Mouse (Mus musculus): Measurements from ENCODE around the gene Dlg2. TPM values are rescaled to one million over a fixed set of nuclear protein-coding genes. Genes with fewer than 3 reads are reported as not detected.

Dlg2 gene
- polyA plus RNA-seq, 1 experiment = 0.01 TPM

DNA sequence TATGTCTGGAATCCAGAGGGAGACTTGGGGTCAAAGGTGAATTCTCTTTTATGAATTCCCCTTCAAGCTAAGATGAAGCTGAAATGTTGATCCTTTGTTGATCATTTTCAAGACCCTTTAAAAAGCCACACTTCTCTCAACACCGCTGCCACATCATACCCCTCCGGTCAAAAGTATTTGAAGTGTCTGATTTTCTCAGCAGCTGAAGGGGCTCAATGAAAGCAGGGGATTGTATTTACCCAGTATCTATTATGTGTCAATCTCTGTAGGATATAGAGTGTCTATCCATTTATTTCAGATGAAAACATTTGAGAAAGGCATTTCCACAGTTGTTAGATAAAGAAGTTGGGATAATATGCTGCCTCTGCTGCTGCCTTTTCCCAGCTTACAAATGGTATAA, 1459.7 kb downstream of the Dlg2 start:
- H3ac ChIP-seq (ENCODE audit: control insufficient read depth, insufficient read length, low read depth) = no peak overlapping the region
- no peaks in the 10 kb centered on the region for H3K79me2 ChIP-seq (ENCODE audit: control insufficient read depth, insufficient read depth)
- H3K4me3 ChIP-seq (ENCODE audit: insufficient read depth, poor library complexity, severe bottlenecking) = no peak overlapping the region
- no peaks in the 10 kb centered on the region for H3K27me3 ChIP-seq (ENCODE audit: control insufficient read depth, insufficient read depth, insufficient read length)
- H3K36me3 ChIP-seq (ENCODE audit: control insufficient read depth, insufficient read depth) = no peaks in the 10 kb centered on the region
- no peak for TF ChIP-seq MAX (IDR thresholded peaks at IDR 0.05)
- H3K79me3 ChIP-seq (ENCODE audit: low read depth) = no peaks in the 10 kb centered on the region

DNA sequence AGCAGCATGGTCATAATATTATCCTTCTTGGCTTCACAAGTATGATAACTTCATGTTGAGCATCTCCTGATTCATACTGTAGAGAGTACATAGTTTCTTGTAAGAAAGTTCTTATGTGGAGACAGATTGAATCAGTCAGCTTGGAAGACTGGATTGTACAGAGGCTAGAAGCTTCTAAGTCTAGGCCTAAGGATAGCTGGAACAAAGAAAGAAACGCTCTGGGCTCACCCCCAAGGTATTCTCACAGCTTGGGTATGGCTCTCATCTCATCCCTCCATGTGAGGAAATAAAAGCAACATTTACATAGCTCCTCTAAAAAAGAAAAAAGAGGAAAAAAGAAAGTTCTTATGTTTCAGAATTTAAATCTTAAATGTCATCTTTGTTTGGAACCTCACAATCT, 1466.8 kb downstream of the Dlg2 start:
- Histone ChIP-seq H3K27me3 (ENCODE audit: control insufficient read depth, insufficient read depth, insufficient read length) (no peaks in the 10 kb centered on the region), H3K79me3 (ENCODE audit: low read depth) (no peaks in the 10 kb centered on the region), H3K36me3 (ENCODE audit: control insufficient read depth, insufficient read depth) (no peaks in the 10 kb centered on the region), H3K4me3 (ENCODE audit: insufficient read depth, poor library complexity, severe bottlenecking) (no peak overlapping the region), H3ac (ENCODE audit: control insufficient read depth, insufficient read length, low read depth) (no peak overlapping the region), H3K79me2 (ENCODE audit: control insufficient read depth, insufficient read depth) (no peaks in the 10 kb centered on the region)
- TF ChIP-seq CTCF (IDR thresholded peaks at IDR 0.05; ENCODE audit: control insufficient read depth, insufficient read depth, insufficient read length) = no peak
- TF ChIP-seq MYOD1 (IDR thresholded peaks at IDR 0.05; ENCODE audit: control insufficient read depth, insufficient read length, low read depth) = no peak
- TF ChIP-seq CEBPB (IDR thresholded peaks at IDR 0.05; ENCODE audit: low read depth) = no peak
- no peak for TF ChIP-seq USF1 (IDR thresholded peaks at IDR 0.05; ENCODE audit: low read depth)
- TF ChIP-seq FOSL1 (IDR thresholded peaks at IDR 0.05; ENCODE audit: insufficient read depth, low read length, poor library complexity, severe bottlenecking) = no peak
- no peak for TF ChIP-seq MAX (IDR thresholded peaks at IDR 0.05)
- TF ChIP-seq MYOG (IDR thresholded peaks at IDR 0.05; ENCODE audit: control insufficient read depth, extremely low read depth, insufficient read length) = no peak

DNA sequence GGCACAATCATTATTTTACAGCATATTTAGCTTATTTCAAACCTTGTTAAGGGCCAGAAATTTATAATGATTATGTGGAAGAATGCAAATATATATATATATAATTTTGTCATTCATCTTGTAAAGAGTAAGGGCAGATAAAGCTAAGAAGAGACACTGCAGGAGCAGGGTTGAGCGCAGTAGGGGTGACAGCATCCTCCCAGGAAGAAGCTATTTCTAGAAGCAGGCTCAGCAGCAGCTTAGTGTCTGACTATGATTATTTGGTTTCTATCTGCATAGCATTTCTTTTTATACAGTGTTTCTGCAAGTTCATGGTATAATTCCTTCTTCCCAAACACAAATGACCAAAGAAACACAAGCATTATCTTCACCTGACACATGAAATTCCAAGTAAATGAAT, 1479.1 kb downstream of the Dlg2 start:
- no peak overlapping the region for H3ac ChIP-seq (ENCODE audit: control insufficient read depth, insufficient read length, low read depth)
- no peaks in the 10 kb centered on the region for H3K79me3 ChIP-seq (ENCODE audit: low read depth)
- no peaks in the 10 kb centered on the region for H3K36me3 ChIP-seq (ENCODE audit: control insufficient read depth, insufficient read depth)
- no peaks in the 10 kb centered on the region for H3K79me2 ChIP-seq (ENCODE audit: control insufficient read depth, insufficient read depth)
- H3K4me3 ChIP-seq (ENCODE audit: insufficient read depth, poor library complexity, severe bottlenecking) = no peak overlapping the region
- H3K27me3 ChIP-seq (ENCODE audit: control insufficient read depth, insufficient read depth, insufficient read length) = no peaks in the 10 kb centered on the region
- TF ChIP-seq MAX (IDR thresholded peaks at IDR 0.05) (no peak), USF1 (IDR thresholded peaks at IDR 0.05; ENCODE audit: low read depth) (no peak), CTCF (IDR thresholded peaks at IDR 0.05; ENCODE audit: control insufficient read depth, insufficient read depth, insufficient read length) (no peak), CEBPB (IDR thresholded peaks at IDR 0.05; ENCODE audit: low read depth) (no peak), FOSL1 (IDR thresholded peaks at IDR 0.05; ENCODE audit: insufficient read depth, low read length, poor library complexity, severe bottlenecking) (no peak), MYOG (IDR thresholded peaks at IDR 0.05; ENCODE audit: control insufficient read depth, extremely low read depth, insufficient read length) (no peak), MYOD1 (IDR thresholded peaks at IDR 0.05; ENCODE audit: control insufficient read depth, insufficient read length, low read depth) (no peak)

DNA sequence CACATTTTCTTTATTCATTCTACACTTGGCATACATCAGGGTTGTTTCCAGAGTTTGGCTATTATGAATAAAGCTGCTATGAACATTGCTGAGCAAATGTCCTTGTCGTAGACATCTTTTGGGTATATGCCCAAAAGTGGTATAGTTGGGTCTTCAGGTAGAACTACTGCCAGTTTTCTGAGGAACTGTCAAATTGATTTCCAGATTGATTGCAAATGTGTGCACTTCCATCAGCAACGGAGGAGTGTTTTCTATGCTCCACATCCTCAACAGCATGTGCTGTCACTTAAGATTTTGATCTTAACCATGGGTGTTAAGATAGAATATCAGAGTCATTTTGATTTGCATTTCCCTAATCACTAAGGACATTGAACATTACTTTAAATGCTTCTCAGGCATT, 1486.5 kb downstream of the Dlg2 start:
- no peaks in the 10 kb centered on the region for H3K27me3 ChIP-seq (ENCODE audit: control insufficient read depth, insufficient read depth, insufficient read length)
- TF ChIP-seq CTCF (IDR thresholded peaks at IDR 0.05; ENCODE audit: control insufficient read depth, insufficient read depth, insufficient read length) (no peak), FOSL1 (IDR thresholded peaks at IDR 0.05; ENCODE audit: insufficient read depth, low read length, poor library complexity, severe bottlenecking) (no peak), MYOG (IDR thresholded peaks at IDR 0.05; ENCODE audit: control insufficient read depth, extremely low read depth, insufficient read length) (no peak), MYOD1 (IDR thresholded peaks at IDR 0.05; ENCODE audit: control insufficient read depth, insufficient read length, low read depth) (no peak), MAX (IDR thresholded peaks at IDR 0.05) (no peak), USF1 (IDR thresholded peaks at IDR 0.05; ENCODE audit: low read depth) (no peak), CEBPB (IDR thresholded peaks at IDR 0.05; ENCODE audit: low read depth) (no peak)
- H3ac ChIP-seq (ENCODE audit: control insufficient read depth, insufficient read length, low read depth) = no peak overlapping the region
- no peaks in the 10 kb centered on the region for H3K79me3 ChIP-seq (ENCODE audit: low read depth)
- no peak overlapping the region for H3K4me3 ChIP-seq (ENCODE audit: insufficient read depth, poor library complexity, severe bottlenecking)
- no peaks in the 10 kb centered on the region for H3K36me3 ChIP-seq (ENCODE audit: control insufficient read depth, insufficient read depth)
- H3K79me2 ChIP-seq (ENCODE audit: control insufficient read depth, insufficient read depth) = no peaks in the 10 kb centered on the region

DNA sequence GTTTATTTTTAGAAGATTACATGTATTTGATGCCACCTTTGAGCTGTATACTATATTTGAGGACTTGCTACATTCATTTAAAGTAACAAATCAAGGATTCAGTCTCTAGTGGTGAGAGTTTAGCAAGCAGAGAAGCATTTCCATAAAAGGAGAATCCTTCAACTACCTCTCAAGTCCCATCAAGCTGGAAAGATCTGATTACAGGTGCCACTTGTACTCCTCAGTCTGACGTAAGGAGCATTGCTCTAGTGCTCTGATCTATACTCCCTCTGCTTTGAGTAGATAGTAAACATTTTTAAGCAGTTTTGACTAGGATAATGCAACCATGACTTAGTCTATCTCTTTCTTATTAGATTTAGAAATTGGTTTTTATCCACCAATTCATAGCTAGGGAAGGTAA, 1496.5 kb downstream of the Dlg2 start:
- Histone ChIP-seq H3K4me3 (ENCODE audit: insufficient read depth, poor library complexity, severe bottlenecking) (no peak overlapping the region), H3K79me2 (ENCODE audit: control insufficient read depth, insufficient read depth) (no peaks in the 10 kb centered on the region), H3ac (ENCODE audit: control insufficient read depth, insufficient read length, low read depth) (no peak overlapping the region), H3K36me3 (ENCODE audit: control insufficient read depth, insufficient read depth) (no peaks in the 10 kb centered on the region), H3K27me3 (ENCODE audit: control insufficient read depth, insufficient read depth, insufficient read length) (no peaks in the 10 kb centered on the region), H3K79me3 (ENCODE audit: low read depth) (no peaks in the 10 kb centered on the region)
- TF ChIP-seq USF1 (IDR thresholded peaks at IDR 0.05; ENCODE audit: low read depth) (no peak), MYOD1 (IDR thresholded peaks at IDR 0.05; ENCODE audit: control insufficient read depth, insufficient read length, low read depth) (no peak), FOSL1 (IDR thresholded peaks at IDR 0.05; ENCODE audit: insufficient read depth, low read length, poor library complexity, severe bottlenecking) (no peak), CTCF (IDR thresholded peaks at IDR 0.05; ENCODE audit: control insufficient read depth, insufficient read depth, insufficient read length) (no peak), MAX (IDR thresholded peaks at IDR 0.05) (no peak), CEBPB (IDR thresholded peaks at IDR 0.05; ENCODE audit: low read depth) (no peak), MYOG (IDR thresholded peaks at IDR 0.05; ENCODE audit: control insufficient read depth, extremely low read depth, insufficient read length) (no peak)

DNA sequence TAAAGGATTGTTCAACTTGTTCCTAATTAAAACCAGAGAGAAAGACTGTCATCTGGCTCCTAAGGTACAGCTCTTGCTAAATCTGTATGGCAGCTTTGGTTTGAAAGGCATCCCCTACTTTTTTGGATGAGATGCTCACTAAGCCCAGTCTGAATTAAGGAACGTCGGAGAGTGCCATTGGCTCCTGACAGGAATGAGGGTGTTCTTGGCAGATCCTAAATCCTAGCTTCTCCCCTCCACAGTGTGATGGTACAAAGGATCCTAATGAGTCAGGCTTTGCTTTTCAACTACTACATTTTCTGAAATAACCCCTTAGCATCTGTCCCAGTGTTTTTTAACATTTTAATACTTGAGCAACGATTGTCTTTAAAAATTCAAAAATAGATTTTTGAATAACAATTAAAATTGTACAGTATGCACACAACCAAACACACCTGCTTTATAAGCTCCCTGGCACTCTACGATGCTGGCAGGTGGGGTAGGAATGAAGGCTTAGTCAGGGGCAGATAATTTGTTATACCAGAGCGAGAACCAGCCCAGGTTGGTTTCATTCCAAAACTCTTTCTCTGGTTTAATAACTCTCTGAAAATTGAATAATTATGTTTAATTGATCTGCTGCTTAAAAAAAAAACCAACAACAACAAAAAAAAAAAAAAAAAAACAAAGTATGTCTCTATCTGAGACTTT, 1527.4 kb downstream of the Dlg2 start:
- Histone ChIP-seq H3K36me3 (ENCODE audit: control insufficient read depth, insufficient read depth) (no peaks in the 10 kb centered on the region), H3K4me3 (ENCODE audit: insufficient read depth, poor library complexity, severe bottlenecking) (no peak overlapping the region), H3K79me2 (ENCODE audit: control insufficient read depth, insufficient read depth) (no peaks in the 10 kb centered on the region), H3ac (ENCODE audit: control insufficient read depth, insufficient read length, low read depth) (no peak overlapping the region), H3K79me3 (ENCODE audit: low read depth) (no peaks in the 10 kb centered on the region), H3K27me3 (ENCODE audit: control insufficient read depth, insufficient read depth, insufficient read length) (no peaks in the 10 kb centered on the region)
- TF ChIP-seq CEBPB (IDR thresholded peaks at IDR 0.05; ENCODE audit: low read depth) (no peak), CTCF (IDR thresholded peaks at IDR 0.05; ENCODE audit: control insufficient read depth, insufficient read depth, insufficient read length) (no peak), FOSL1 (IDR thresholded peaks at IDR 0.05; ENCODE audit: insufficient read depth, low read length, poor library complexity, severe bottlenecking) (no peak), MYOG (IDR thresholded peaks at IDR 0.05; ENCODE audit: control insufficient read depth, extremely low read depth, insufficient read length) (no peak), MAX (IDR thresholded peaks at IDR 0.05) (no peak), MYOD1 (IDR thresholded peaks at IDR 0.05; ENCODE audit: control insufficient read depth, insufficient read length, low read depth) (no peak), USF1 (IDR thresholded peaks at IDR 0.05; ENCODE audit: low read depth) (no peak)

All from C2C12 (cell line).